Mouse (Mus musculus) heart, adult 2 months (tissue): ENCODE measurements around the gene Tent5b.

Source experiments
- CTCF ChIP-seq: fragments of 200-600 bp; IDR thresholded peaks from 2 replicates; pipeline ENCODE4 v1.8.1; 2022; ENCODE audit warnings: antibody characterized with exemption, mild to moderate bottlenecking, moderate library complexity
- POLR2A ChIP-seq: fragments of 200-500 bp; IDR thresholded peaks from 2 replicates; pipeline ENCODE4 v1.6.1; 2011; ENCODE audit warnings: mild to moderate bottlenecking, low read depth, low read length, control low read depth; ENCODE audit not compliant: insufficient read depth

GRCm38 (mm10) chr4:133452433-133452832 lies 27.5 kb upstream of the Tent5b start:
- TF ChIP-seq CTCF (no peak), POLR2A (no peak)
